23 mouse cellular contexts compared by ENCODE assay signal in genomic region chr12:29321468-29321867, GRCm38 (mm10).
DNase-seq lines count a peak whose midpoint lies in the region; ATAC-seq and TF ChIP-seq lines count a peak whose summit lies in the region.
"Had no signal": no experiment of that assay in that cellular context is flagged by ENCODE, and none has a peak within 500 bp of the region (broad histone marks: within the 10 kb centered on the region; RNA-seq: fewer than 3 reads in every experiment).

No protein-coding gene starts in this region.

- H3K4me1 ChIP-seq in hindbrain, embryonic 13.5 days (replicated peaks) = peaks cover 7% of the 10 kb centered on the region; the same call in 1 of the 2 replicates
- no peaks in the 10 kb centered on the region for H3K4me1 ChIP-seq in hindbrain, embryonic 11.5 days (replicated peaks; ENCODE audit: control insufficient read depth, insufficient read depth, low read length)
- peaks cover 11% of the 10 kb centered on the region for H3K4me1 ChIP-seq in midbrain, embryonic 13.5 days (replicated peaks)
- peaks cover 3% of the 10 kb centered on the region; the same call in 1 of the 2 replicates for H3K4me1 ChIP-seq in midbrain, embryonic 15.5 days
- H3K4me1 ChIP-seq in forebrain, postnatal 0 days (ENCODE audit: insufficient read depth) = no peaks in the 10 kb centered on the region
- H3K4me1 ChIP-seq in liver, embryonic 12.5 days = no peaks in the 10 kb centered on the region
- H3K4me1 ChIP-seq: heart, embryonic 13.5 days; kidney, embryonic 15.5 days; limb, embryonic 13.5 days; liver, embryonic 13.5 days; stomach, embryonic 15.5 days had no signal

- WGBS in hindbrain, embryonic 13.5 days = 43% methylated on average over 2 of the region's 2 CpGs
- 64% methylated on average over 2 of the region's 2 CpGs for WGBS in hindbrain, embryonic 11.5 days
- 12% methylated on average over 2 of the region's 2 CpGs for WGBS in midbrain, embryonic 13.5 days
- 9% methylated on average over 2 of the region's 2 CpGs for WGBS in midbrain, embryonic 15.5 days
- WGBS in forebrain, postnatal 0 days = 22% methylated on average over 2 of the region's 2 CpGs
- 35% methylated on average over 2 of the region's 2 CpGs for WGBS in liver, embryonic 12.5 days (ENCODE audit: insufficient replicate concordance)

- H3K4me2 ChIP-seq in hindbrain, embryonic 13.5 days = no peak overlapping the region
- H3K4me2 ChIP-seq in hindbrain, embryonic 11.5 days (replicated peaks; ENCODE audit: low read depth, low read length) = no peak overlapping the region
- H3K4me2 ChIP-seq in midbrain, embryonic 13.5 days (replicated peaks) = no peak overlapping the region
- no peak overlapping the region for H3K4me2 ChIP-seq in midbrain, embryonic 15.5 days
- H3K4me2 ChIP-seq in forebrain, postnatal 0 days (ENCODE audit: low read depth) = no peak overlapping the region
- no peak overlapping the region for H3K4me2 ChIP-seq in liver, embryonic 12.5 days
- H3K4me2 ChIP-seq: heart, embryonic 13.5 days; kidney, embryonic 15.5 days; limb, embryonic 13.5 days; liver, embryonic 13.5 days; lung, embryonic 14.5 days; stomach, embryonic 15.5 days had no signal

- ATAC-seq in hindbrain, embryonic 13.5 days (ENCODE audit: low FRiP score) = no peak
- ATAC-seq in hindbrain, embryonic 11.5 days (ENCODE audit: low FRiP score) = no peak
- ATAC-seq in midbrain, embryonic 13.5 days = 0 out of 2 replicates have a peak, but pooled peaks have one; percentile 50
- ATAC-seq in midbrain, embryonic 15.5 days (replicated peaks) = no peak
- peak; percentile 45; the same call in 1 of the 2 replicates for ATAC-seq in forebrain, postnatal 0 days
- no peak for ATAC-seq in liver, embryonic 12.5 days
- ATAC-seq: intestine, postnatal 0 days had no signal

- no peaks in the 10 kb centered on the region for H3K27me3 ChIP-seq in hindbrain, embryonic 13.5 days
- no peaks in the 10 kb centered on the region for H3K27me3 ChIP-seq in hindbrain, embryonic 11.5 days (ENCODE audit: control insufficient read depth, insufficient read depth, low read length)
- no peaks in the 10 kb centered on the region for H3K27me3 ChIP-seq in midbrain, embryonic 13.5 days
- no peaks in the 10 kb centered on the region for H3K27me3 ChIP-seq in midbrain, embryonic 15.5 days (replicated peaks)
- H3K27me3 ChIP-seq in forebrain, postnatal 0 days (ENCODE audit: insufficient read depth, low read length) = no peaks in the 10 kb centered on the region
- no peaks in the 10 kb centered on the region for H3K27me3 ChIP-seq in liver, embryonic 12.5 days (replicated peaks)
- H3K27me3 ChIP-seq: heart, embryonic 13.5 days; kidney, embryonic 15.5 days; limb, embryonic 13.5 days; liver, embryonic 13.5 days; stomach, embryonic 15.5 days had no signal

- TF ChIP-seq CTCF in forebrain, postnatal 0 days (IDR thresholded peaks at IDR 0.05; ENCODE audit: low read depth) = no peak

- H3K36me3 ChIP-seq in hindbrain, embryonic 13.5 days = no peaks in the 10 kb centered on the region
- no peaks in the 10 kb centered on the region for H3K36me3 ChIP-seq in hindbrain, embryonic 11.5 days (ENCODE audit: control insufficient read depth, insufficient read depth, low read length)
- no peaks in the 10 kb centered on the region for H3K36me3 ChIP-seq in midbrain, embryonic 13.5 days
- H3K36me3 ChIP-seq in midbrain, embryonic 15.5 days (replicated peaks) = no peaks in the 10 kb centered on the region
- no peaks in the 10 kb centered on the region for H3K36me3 ChIP-seq in forebrain, postnatal 0 days (ENCODE audit: insufficient read depth)
- no peaks in the 10 kb centered on the region for H3K36me3 ChIP-seq in liver, embryonic 12.5 days
- H3K36me3 ChIP-seq: heart, embryonic 13.5 days; kidney, embryonic 15.5 days; limb, embryonic 13.5 days; liver, embryonic 13.5 days; stomach, embryonic 15.5 days had no signal

- H3K9me3 ChIP-seq in hindbrain, embryonic 13.5 days = no peaks in the 10 kb centered on the region
- H3K9me3 ChIP-seq in hindbrain, embryonic 11.5 days (ENCODE audit: control insufficient read depth, low read length) = no peaks in the 10 kb centered on the region
- no peaks in the 10 kb centered on the region for H3K9me3 ChIP-seq in midbrain, embryonic 13.5 days
- no peaks in the 10 kb centered on the region for H3K9me3 ChIP-seq in midbrain, embryonic 15.5 days
- no peaks in the 10 kb centered on the region for H3K9me3 ChIP-seq in forebrain, postnatal 0 days (ENCODE audit: low read length)
- no peaks in the 10 kb centered on the region for H3K9me3 ChIP-seq in liver, embryonic 12.5 days (replicated peaks)
- H3K9me3 ChIP-seq: heart, embryonic 13.5 days; kidney, embryonic 15.5 days; limb, embryonic 13.5 days; liver, embryonic 13.5 days; stomach, embryonic 15.5 days had no signal

- H3K4me3 ChIP-seq in hindbrain, embryonic 13.5 days = no peak overlapping the region
- no peak overlapping the region for H3K4me3 ChIP-seq in hindbrain, embryonic 11.5 days (ENCODE audit: low read depth, low read length)
- no peak overlapping the region for H3K4me3 ChIP-seq in midbrain, embryonic 13.5 days (replicated peaks)
- H3K4me3 ChIP-seq in midbrain, embryonic 15.5 days = no peak overlapping the region
- no peak overlapping the region for H3K4me3 ChIP-seq in forebrain, postnatal 0 days (ENCODE audit: low read depth, low read length)
- no peak overlapping the region for H3K4me3 ChIP-seq in liver, embryonic 12.5 days
- H3K4me3 ChIP-seq: heart, embryonic 13.5 days; kidney, embryonic 15.5 days; limb, embryonic 13.5 days; liver, embryonic 13.5 days; stomach, embryonic 15.5 days had no signal

- H3K27ac ChIP-seq in hindbrain, embryonic 13.5 days = peak overlapping the region; percentile 56
- H3K27ac ChIP-seq in hindbrain, embryonic 11.5 days (ENCODE audit: low read depth, low read length) = no peak overlapping the region
- no peak overlapping the region for H3K27ac ChIP-seq in midbrain, embryonic 13.5 days
- H3K27ac ChIP-seq in midbrain, embryonic 15.5 days = no peak overlapping the region
- H3K27ac ChIP-seq in forebrain, postnatal 0 days (ENCODE audit: low read depth, low read length) = no peak overlapping the region
- H3K27ac ChIP-seq in liver, embryonic 12.5 days = no peak overlapping the region
- H3K27ac ChIP-seq: heart, embryonic 13.5 days; kidney, embryonic 15.5 days; limb, embryonic 13.5 days; liver, embryonic 13.5 days; stomach, embryonic 15.5 days had no signal

- H3K9ac ChIP-seq in hindbrain, embryonic 13.5 days = no peak overlapping the region
- no peak overlapping the region for H3K9ac ChIP-seq in hindbrain, embryonic 11.5 days (ENCODE audit: low read depth, low read length)
- no peak overlapping the region for H3K9ac ChIP-seq in midbrain, embryonic 13.5 days (replicated peaks)
- no peak overlapping the region for H3K9ac ChIP-seq in midbrain, embryonic 15.5 days
- H3K9ac ChIP-seq in forebrain, postnatal 0 days = no peak overlapping the region
- no peak overlapping the region for H3K9ac ChIP-seq in liver, embryonic 12.5 days
- H3K9ac ChIP-seq: heart, embryonic 13.5 days; kidney, embryonic 15.5 days; limb, embryonic 13.5 days; liver, embryonic 13.5 days; lung, embryonic 14.5 days; stomach, embryonic 15.5 days had no signal

- DNase-seq in hindbrain, embryonic 11.5 days (ENCODE audit: low spot score) = no peak
- DNase-seq in forebrain, postnatal 0 days = peak; percentile 20
- DNase-seq in lung, adult 18-20 months = no peak
- DNase-seq: adrenal gland, postnatal 10 days; cerebellum, adult 8-10 months; gastrocnemius, postnatal 14 days; heart, adult 18-20 months; heart, postnatal 14 days; kidney, postnatal 36 days; layer of hippocampus, postnatal 36 days; liver, embryonic 13.5 days; lung, embryonic 14.5 days; right cerebral cortex, adult 18-20 months; thymus, postnatal 25 days had no signal

Comparison
In these comparisons a context has a peak if more than half of its experiments do, and no peak if none do; other contexts are left out.
1. ATAC-seq: peak in midbrain, embryonic 13.5 days (single experiment) and forebrain, postnatal 0 days (single experiment); none in hindbrain, embryonic 13.5 days (single experiment), hindbrain, embryonic 11.5 days (single experiment), midbrain, embryonic 15.5 days (single experiment) and liver, embryonic 12.5 days (single experiment).